In genomic region chrX:169930868-169931267, GRCm38 (mm10) we compare ENCODE assay signal across 35 mouse cellular contexts.
"Had no signal": no experiment of that assay in that cellular context is flagged by ENCODE, and none has a peak within 500 bp of the region (broad histone marks: within the 10 kb centered on the region; RNA-seq: fewer than 3 reads in every experiment).

No protein-coding gene starts in this region.

- H3K4me3 ChIP-seq: heart, embryonic 10.5 days; heart, embryonic 12.5 days; heart, embryonic 13.5 days; heart, embryonic 15.5 days; hindbrain, embryonic 10.5 days; hindbrain, embryonic 12.5 days; hindbrain, embryonic 13.5 days; hindbrain, embryonic 15.5 days; intestine, embryonic 15.5 days; kidney, embryonic 15.5 days; layer of hippocampus, adult 2 months had no signal

- H3K36me3 ChIP-seq: heart, embryonic 12.5 days; heart, embryonic 15.5 days; hindbrain, embryonic 12.5 days; hindbrain, embryonic 13.5 days; hindbrain, embryonic 15.5 days; intestine, embryonic 15.5 days had no signal

- H3K9ac ChIP-seq: heart, embryonic 12.5 days; heart, embryonic 13.5 days; heart, embryonic 15.5 days; hindbrain, embryonic 12.5 days; hindbrain, embryonic 13.5 days; hindbrain, embryonic 14.5 days; hindbrain, embryonic 15.5 days; intestine, embryonic 15.5 days; kidney, embryonic 15.5 days had no signal

- H3K4me2 ChIP-seq: heart, embryonic 11.5 days; heart, embryonic 12.5 days; heart, embryonic 13.5 days; heart, embryonic 15.5 days; hindbrain, embryonic 12.5 days; hindbrain, embryonic 13.5 days; hindbrain, embryonic 14.5 days; hindbrain, embryonic 15.5 days; intestine, embryonic 15.5 days; kidney, embryonic 15.5 days had no signal

- H3K27me3 ChIP-seq: intestine, embryonic 15.5 days had no signal

- ATAC-seq: hindbrain, embryonic 16.5 days; hindbrain, postnatal 0 days; inflammation-experienced regulatory T-cells, adult 6 months; intestine, embryonic 15.5 days; intestine, embryonic 16.5 days; intestine, postnatal 0 days had no signal

- DNase-seq: heart, postnatal 10 days; heart, postnatal 14 days; heart, postnatal 36 days; heart, postnatal 4 days; kidney, adult 11 months; kidney, adult 18-20 months; kidney, adult 2 months; kidney, adult 8-10 months; kidney, adult 9 months; kidney, postnatal 10 days; kidney, postnatal 14 days; kidney, postnatal 25 days; kidney, postnatal 36 days; kidney, postnatal 4 days; layer of hippocampus, adult 9-11 months; layer of hippocampus, postnatal 36 days had no signal

- H3K9me3 ChIP-seq: heart, embryonic 10.5 days; heart, embryonic 12.5 days; heart, embryonic 13.5 days; heart, embryonic 15.5 days; hindbrain, embryonic 10.5 days; hindbrain, embryonic 12.5 days; hindbrain, embryonic 13.5 days; hindbrain, embryonic 15.5 days; intestine, embryonic 15.5 days; kidney, embryonic 15.5 days had no signal

- H3K4me1 ChIP-seq: heart, embryonic 15.5 days; hindbrain, embryonic 13.5 days; hindbrain, embryonic 15.5 days; intestine, embryonic 15.5 days; kidney, embryonic 15.5 days had no signal

- H3K27ac ChIP-seq: heart, embryonic 10.5 days; heart, embryonic 13.5 days; heart, embryonic 15.5 days; hindbrain, embryonic 10.5 days; hindbrain, embryonic 12.5 days; hindbrain, embryonic 13.5 days; hindbrain, embryonic 14.5 days; hindbrain, embryonic 15.5 days; hindbrain, postnatal 0 days; intestine, embryonic 15.5 days; kidney, embryonic 15.5 days; kidney, postnatal 0 days; layer of hippocampus, adult 2 months had no signal
